Mouse (Mus musculus): ENCODE data around the gene E130218I03Rik. TPM values are rescaled to one million over a fixed set of nuclear protein-coding genes. Genes with fewer than 3 reads are reported as not detected.

Gene E130218I03Rik
- total RNA-seq, 1 experiment from 2014 or later = 1.8 TPM

DNA sequence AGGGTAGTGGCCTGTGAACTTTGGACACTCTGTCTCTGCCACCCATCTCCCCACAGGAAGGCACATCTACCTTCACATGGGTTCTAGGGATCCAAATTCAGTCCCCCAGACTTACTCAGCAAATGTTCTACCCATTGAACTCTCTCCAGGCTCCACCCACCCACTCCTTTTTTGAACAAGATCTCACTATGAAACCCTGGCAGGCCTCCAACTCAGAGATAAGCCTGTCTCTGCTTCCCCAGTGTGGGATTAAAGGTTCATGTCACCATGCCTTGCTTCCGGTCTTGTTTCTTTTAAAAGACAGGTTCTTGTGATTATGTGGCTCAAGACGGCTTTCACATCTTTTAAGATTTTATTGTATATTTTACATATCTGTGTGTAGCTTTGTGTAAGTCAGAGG lies 41.5 kb downstream of the E130218I03Rik start:
- no peak for ATAC-seq (replicated peaks; ENCODE audit: low read depth, poor library complexity, severe bottlenecking)

DNA sequence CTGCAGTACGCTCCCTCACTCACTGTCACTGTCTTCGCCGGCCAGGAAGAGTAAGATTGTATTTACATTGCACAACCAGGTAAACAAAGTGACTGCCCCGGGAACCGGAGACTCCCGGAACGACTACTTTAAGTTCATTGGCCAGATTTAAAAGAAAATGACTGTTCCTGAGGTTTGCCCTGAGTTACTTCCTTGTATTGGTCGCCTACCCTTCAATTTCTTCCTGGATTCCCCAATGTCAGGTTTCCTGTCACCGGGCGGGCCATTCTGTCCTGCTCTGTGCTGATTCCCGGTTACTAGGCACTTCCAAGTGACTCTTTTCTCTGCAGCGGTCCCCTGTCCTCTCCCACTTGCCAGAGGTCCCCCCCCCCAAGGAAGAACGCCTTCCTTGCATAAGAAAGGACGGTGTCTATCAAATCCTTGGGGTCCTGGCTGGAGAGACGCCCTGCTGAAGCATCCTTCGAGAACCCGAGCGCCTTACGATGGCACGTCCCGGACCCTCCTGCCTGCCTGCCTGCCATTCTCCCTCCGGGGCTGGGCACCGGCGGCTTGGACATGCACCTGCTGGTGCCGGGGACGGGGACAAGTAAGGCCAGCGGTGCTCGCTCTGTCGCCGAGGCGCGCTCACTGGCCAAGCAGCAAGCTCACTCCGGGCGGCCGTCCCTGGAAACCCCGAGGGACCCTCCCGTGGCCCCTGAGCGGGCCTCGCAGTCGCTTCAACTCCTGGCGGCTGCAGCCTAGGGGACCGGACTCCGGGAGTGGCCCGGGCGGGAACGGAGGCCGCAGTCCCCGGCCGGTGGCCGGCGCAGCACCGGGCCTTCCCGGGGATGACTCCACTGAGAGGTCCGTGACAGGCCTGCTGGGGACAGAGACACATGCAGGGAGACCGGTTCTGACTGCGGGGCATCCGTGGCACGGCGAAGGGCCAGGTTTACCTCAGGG lies 43.0 kb downstream of the E130218I03Rik start:
- no peak for ATAC-seq (replicated peaks; ENCODE audit: low read depth, poor library complexity, severe bottlenecking)

- peak; percentile 62 for ATAC-seq (replicated peaks; ENCODE audit: low read depth, poor library complexity, severe bottlenecking)
These were observed 43.7 kb downstream of the E130218I03Rik start for GRCm38 (mm10) chr4:134287168-134287564.

GRCm38 (mm10) chr4:134287575-134288025 lies 44.1 kb downstream of the E130218I03Rik start, which contains the start of gene Pdik1l:
Gene Pdik1l (minus strand): TSS chr4:134287895.
- peak; percentile 74 for ATAC-seq (replicated peaks; ENCODE audit: low read depth, poor library complexity, severe bottlenecking)

- ATAC-seq (replicated peaks; ENCODE audit: low read depth, poor library complexity, severe bottlenecking) = peak; percentile 20; the same call in 1 of the 2 replicates
These were observed 45.2 kb downstream of the E130218I03Rik start for GRCm38 (mm10) chr4:134288397-134289256.

DNA sequence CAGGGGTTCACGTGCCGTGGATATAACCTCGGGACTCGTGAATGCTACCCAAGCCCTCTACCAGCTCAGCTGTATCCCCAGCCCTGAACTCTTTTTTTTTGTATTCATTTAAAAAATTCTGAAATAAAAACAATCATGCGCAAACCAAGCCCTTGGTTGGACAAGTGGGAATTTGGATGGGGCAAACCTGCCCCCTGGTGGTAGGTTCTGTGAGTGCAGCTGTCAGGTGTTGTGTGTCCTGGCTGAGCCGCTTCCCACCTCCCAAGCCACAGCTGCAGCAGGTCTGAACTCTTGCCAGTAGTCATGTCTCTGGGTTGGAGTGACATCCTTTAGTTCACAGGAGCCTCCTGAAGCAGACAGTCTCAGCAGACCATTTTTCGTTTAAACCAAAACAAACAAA lies 48.6 kb downstream of the E130218I03Rik start:
- ATAC-seq (replicated peaks; ENCODE audit: low read depth, poor library complexity, severe bottlenecking) = peak; percentile 53

GRCm38 (mm10) chr4:134293061-134293691 lies 49.7 kb downstream of the E130218I03Rik start:
- ATAC-seq (replicated peaks; ENCODE audit: low read depth, poor library complexity, severe bottlenecking) = no peak

GRCm38 (mm10) chr4:134293692-134294163 lies 50.3 kb downstream of the E130218I03Rik start:
- ATAC-seq (replicated peaks; ENCODE audit: low read depth, poor library complexity, severe bottlenecking) = no peak

Other genes starting within 250 kb of the E130218I03Rik start
- 13.2 and 21.0 TPM in 2 replicates for gene Dhdds, start 242.7 kb upstream of the E130218I03Rik start, total RNA-seq (2017)
- gene Lin28a, start 224.8 kb upstream of the E130218I03Rik start, total RNA-seq (2017) = 0.18 TPM in 1 of 2 replicates, not detected in the other
- not detected in 2 replicates for gene Zfp683, start 189.8 kb upstream of the E130218I03Rik start, total RNA-seq (2017)
- not detected in 2 replicates for gene Crybg2, start 182.8 kb upstream of the E130218I03Rik start, total RNA-seq (2017)
- 215 and 234 TPM in 2 replicates for gene Cd52, start 148.6 kb upstream of the E130218I03Rik start, total RNA-seq (2017)
- gene Ubxn11, start 141.1 kb upstream of the E130218I03Rik start, total RNA-seq (2017) = 10.6 and 13.3 TPM in 2 replicates
- 165 and 201 TPM in 2 replicates for gene Sh3bgrl3, start 114.9 kb upstream of the E130218I03Rik start, total RNA-seq (2017)
- gene Cep85, start 56.5 kb upstream of the E130218I03Rik start, total RNA-seq (2017) = 25.2 and 51.2 TPM in 2 replicates
- not detected in 2 replicates for gene Gm7534, start 40.7 kb upstream of the E130218I03Rik start, total RNA-seq (2017)
- gene Catsper4, start 16.3 kb upstream of the E130218I03Rik start, total RNA-seq (2017) = not detected in 2 replicates
- gene Cnksr1, start 5.3 kb upstream of the E130218I03Rik start, total RNA-seq (2017) = not detected in 2 replicates
- 8.6 and 13.1 TPM in 2 replicates for gene Zfp593, start 1.9 kb downstream of the E130218I03Rik start, total RNA-seq (2017)
- not detected in 2 replicates for gene Gm30191, start 3.3 kb downstream of the E130218I03Rik start, total RNA-seq (2017)
- gene Grrp1, start 10.4 kb downstream of the E130218I03Rik start, total RNA-seq (2017) = not detected in 2 replicates
- gene Pdik1l, start 44.2 kb downstream of the E130218I03Rik start, total RNA-seq (2017) = 27.9 and 36.1 TPM in 2 replicates
- gene Trim63, start 71.5 kb downstream of the E130218I03Rik start, total RNA-seq (2017) = not detected in 2 replicates
- not detected in 2 replicates for gene Slc30a2, start 99.5 kb downstream of the E130218I03Rik start, total RNA-seq (2017)
- not detected in 2 replicates for gene Extl1, start 140.2 kb downstream of the E130218I03Rik start, total RNA-seq (2017)
- gene Pafah2, start 152.7 kb downstream of the E130218I03Rik start, total RNA-seq (2017) = 16.4 and 18.4 TPM in 2 replicates
- gene Stmn1, start 224.7 kb downstream of the E130218I03Rik start, total RNA-seq (2017) = 1,614 and 1,654 TPM in 2 replicates

All from common myeloid progenitor, adult 5-6 weeks (primary cell).